Mouse (Mus musculus): Measurements from ENCODE around the gene Herc1. TPM values are rescaled to one million over a fixed set of nuclear protein-coding genes. Genes with fewer than 3 reads are reported as not detected.

The Herc1 gene
- polyA plus RNA-seq, 1 experiment from 2014 or later, result 42.5 TPM

- ATAC-seq (ENCODE audit: low read depth), result no peak
- no peak overlapping the region for H3K9ac ChIP-seq
- no peak overlapping the region for H3K27ac ChIP-seq (replicated peaks)
- no peaks in the 10 kb centered on the region for H3K27me3 ChIP-seq
- H3K4me2 ChIP-seq, result no peak overlapping the region
- H3K4me3 ChIP-seq, result no peak overlapping the region
- H3K36me3 ChIP-seq, result peaks cover 54% of the 10 kb centered on the region
- H3K9me3 ChIP-seq, result no peaks in the 10 kb centered on the region
- WGBS, result 94% methylated on average over 8 of the region's 8 CpGs
- no peaks in the 10 kb centered on the region for H3K4me1 ChIP-seq (replicated peaks)
These were observed 89.8 kb downstream of the Herc1 start for GRCm38 (mm10) chr9:66440007-66440406.

GRCm38 (mm10) chr9:66448253-66448652 lies 98.0 kb downstream of the Herc1 start:
- H3K9me3 ChIP-seq, result no peaks in the 10 kb centered on the region

GRCm38 (mm10) chr9:66465087-66465486 lies 114.8 kb downstream of the Herc1 start:
- Histone ChIP-seq H3K4me1 (replicated peaks) (no peaks in the 10 kb centered on the region), H3K27me3 (no peaks in the 10 kb centered on the region), H3K4me2 (no peak overlapping the region), H3K27ac (replicated peaks) (no peak overlapping the region), H3K9ac (no peak overlapping the region), H3K9me3 (no peaks in the 10 kb centered on the region), H3K36me3 (peaks cover 62% of the 10 kb centered on the region), H3K4me3 (no peak overlapping the region)
- no peak for ATAC-seq (ENCODE audit: low read depth)
- WGBS, result 57% methylated on average over 4 of the region's 4 CpGs

More at GRCm38 (mm10) chr9:66448253-66448652, 98.0 kb downstream of the Herc1 start:
- 90% methylated on average over 5 of the region's 5 CpGs for WGBS
- Histone ChIP-seq H3K4me1 (replicated peaks) (no peaks in the 10 kb centered on the region), H3K4me2 (no peak overlapping the region), H3K27ac (replicated peaks) (no peak overlapping the region), H3K9ac (no peak overlapping the region), H3K27me3 (no peaks in the 10 kb centered on the region), H3K4me3 (no peak overlapping the region), H3K36me3 (peaks cover 51% of the 10 kb centered on the region)
- ATAC-seq (ENCODE audit: low read depth), result no peak

GRCm38 (mm10) chr9:66477785-66478184 lies 127.5 kb downstream of the Herc1 start:
- Histone ChIP-seq H3K9ac (no peak overlapping the region), H3K36me3 (peaks cover 65% of the 10 kb centered on the region), H3K4me3 (no peak overlapping the region), H3K4me2 (no peak overlapping the region), H3K27me3 (no peaks in the 10 kb centered on the region), H3K27ac (replicated peaks) (no peak overlapping the region), H3K9me3 (no peaks in the 10 kb centered on the region), H3K4me1 (replicated peaks) (no peaks in the 10 kb centered on the region)
- WGBS, result 89% methylated on average over 2 of the region's 2 CpGs
- no peak for ATAC-seq (ENCODE audit: low read depth)

GRCm38 (mm10) chr9:66483429-66483828 lies 133.2 kb downstream of the Herc1 start:
- Histone ChIP-seq H3K9ac (no peak overlapping the region), H3K4me2 (no peak overlapping the region), H3K27me3 (no peaks in the 10 kb centered on the region), H3K36me3 (peaks cover 76% of the 10 kb centered on the region), H3K27ac (replicated peaks) (no peak overlapping the region), H3K4me1 (replicated peaks) (no peaks in the 10 kb centered on the region), H3K4me3 (no peak overlapping the region), H3K9me3 (no peaks in the 10 kb centered on the region)
- WGBS, result 93% methylated on average over 3 of the region's 3 CpGs
- ATAC-seq (ENCODE audit: low read depth), result no peak

- ATAC-seq (ENCODE audit: low read depth), result no peak
- H3K9me3 ChIP-seq, result no peaks in the 10 kb centered on the region
- no peaks in the 10 kb centered on the region for H3K4me1 ChIP-seq (replicated peaks)
- H3K4me3 ChIP-seq, result no peak overlapping the region
- no peak overlapping the region for H3K27ac ChIP-seq (replicated peaks)
- peaks cover 95% of the 10 kb centered on the region for H3K36me3 ChIP-seq
- no peak overlapping the region for H3K4me2 ChIP-seq
- H3K27me3 ChIP-seq, result no peaks in the 10 kb centered on the region
- no peak overlapping the region for H3K9ac ChIP-seq
These were observed 138.5 kb downstream of the Herc1 start for GRCm38 (mm10) chr9:66488786-66489185.

- no peak for ATAC-seq (ENCODE audit: low read depth)
- 92% methylated on average over 1 of the region's 1 CpGs for WGBS
These were observed 142.1 kb downstream of the Herc1 start for GRCm38 (mm10) chr9:66492361-66492760.

GRCm38 (mm10) chr9:66493992-66494391 lies 143.7 kb downstream of the Herc1 start:
- Histone ChIP-seq H3K9me3 (no peaks in the 10 kb centered on the region), H3K27ac (replicated peaks) (no peak overlapping the region), H3K9ac (no peak overlapping the region), H3K4me3 (no peak overlapping the region), H3K4me1 (replicated peaks) (no peaks in the 10 kb centered on the region), H3K36me3 (peaks cover 96% of the 10 kb centered on the region), H3K27me3 (no peaks in the 10 kb centered on the region), H3K4me2 (no peak overlapping the region)
- no peak for ATAC-seq (ENCODE audit: low read depth)

More at GRCm38 (mm10) chr9:66492361-66492760, 142.1 kb downstream of the Herc1 start:
- Histone ChIP-seq H3K4me2 (no peak overlapping the region), H3K4me1 (replicated peaks) (no peaks in the 10 kb centered on the region), H3K4me3 (no peak overlapping the region), H3K27me3 (no peaks in the 10 kb centered on the region), H3K36me3 (peaks cover 96% of the 10 kb centered on the region), H3K9me3 (no peaks in the 10 kb centered on the region), H3K27ac (replicated peaks) (no peak overlapping the region), H3K9ac (no peak overlapping the region)

- Histone ChIP-seq H3K4me3 (no peak overlapping the region), H3K27ac (replicated peaks) (no peak overlapping the region), H3K9ac (no peak overlapping the region), H3K9me3 (no peaks in the 10 kb centered on the region), H3K4me2 (no peak overlapping the region), H3K36me3 (peaks cover 87% of the 10 kb centered on the region), H3K4me1 (replicated peaks) (peaks cover 22% of the 10 kb centered on the region), H3K27me3 (no peaks in the 10 kb centered on the region)
- WGBS, result 95% methylated on average over 2 of the region's 2 CpGs
- no peak for ATAC-seq (ENCODE audit: low read depth)
These were observed 151.0 kb downstream of the Herc1 start for GRCm38 (mm10) chr9:66501248-66501647.

- H3K4me1 ChIP-seq (replicated peaks), result peaks cover 26% of the 10 kb centered on the region
- no peaks in the 10 kb centered on the region for H3K27me3 ChIP-seq
- no peak overlapping the region for H3K4me2 ChIP-seq
- ATAC-seq (ENCODE audit: low read depth), result no peak
- peaks cover 88% of the 10 kb centered on the region for H3K36me3 ChIP-seq
- H3K9me3 ChIP-seq, result no peaks in the 10 kb centered on the region
- H3K9ac ChIP-seq, result no peak overlapping the region
- H3K4me3 ChIP-seq, result no peak overlapping the region
- no peak overlapping the region for H3K27ac ChIP-seq (replicated peaks)
- WGBS, result 91% methylated on average over 4 of the region's 4 CpGs
These were observed 153.7 kb downstream of the Herc1 start for GRCm38 (mm10) chr9:66503879-66504411.

GRCm38 (mm10) chr9:66504518-66504917 lies 154.3 kb downstream of the Herc1 start:
- H3K4me2 ChIP-seq, result no peak overlapping the region
- H3K9ac ChIP-seq, result no peak overlapping the region
- H3K27me3 ChIP-seq, result no peaks in the 10 kb centered on the region
- no peak overlapping the region for H3K4me3 ChIP-seq
- no peak for ATAC-seq (ENCODE audit: low read depth)
- H3K36me3 ChIP-seq, result peaks cover 89% of the 10 kb centered on the region
- H3K27ac ChIP-seq (replicated peaks), result peak overlapping the region; percentile 79
- H3K9me3 ChIP-seq, result no peaks in the 10 kb centered on the region
- peaks cover 27% of the 10 kb centered on the region for H3K4me1 ChIP-seq (replicated peaks)
- WGBS, result 92% methylated on average over 13 of the region's 13 CpGs

- WGBS, result 58% methylated on average over 9 of the region's 9 CpGs
- peak overlapping the region; percentile 32; the same call in 1 of the 2 replicates for H3K9ac ChIP-seq
- no peak overlapping the region for H3K4me3 ChIP-seq
- H3K27ac ChIP-seq (replicated peaks), result peak overlapping the region; percentile 79
- H3K9me3 ChIP-seq, result no peaks in the 10 kb centered on the region
- H3K27me3 ChIP-seq, result no peaks in the 10 kb centered on the region
- no peak for ATAC-seq (ENCODE audit: low read depth)
- H3K4me1 ChIP-seq (replicated peaks), result peaks cover 35% of the 10 kb centered on the region
- peaks cover 90% of the 10 kb centered on the region for H3K36me3 ChIP-seq
- no peak overlapping the region for H3K4me2 ChIP-seq
These were observed 155.1 kb downstream of the Herc1 start for GRCm38 (mm10) chr9:66505141-66505917.
